Mouse (Mus musculus): ENCODE results near the gene Nup54.

The Nup54 gene

GRCm38 (mm10) chr5:92413271-92413981 is 21.6 kb downstream of the Nup54 start:
- DNase-seq (ENCODE audit: low spot score in 2 of 2) = no peak

DNA sequence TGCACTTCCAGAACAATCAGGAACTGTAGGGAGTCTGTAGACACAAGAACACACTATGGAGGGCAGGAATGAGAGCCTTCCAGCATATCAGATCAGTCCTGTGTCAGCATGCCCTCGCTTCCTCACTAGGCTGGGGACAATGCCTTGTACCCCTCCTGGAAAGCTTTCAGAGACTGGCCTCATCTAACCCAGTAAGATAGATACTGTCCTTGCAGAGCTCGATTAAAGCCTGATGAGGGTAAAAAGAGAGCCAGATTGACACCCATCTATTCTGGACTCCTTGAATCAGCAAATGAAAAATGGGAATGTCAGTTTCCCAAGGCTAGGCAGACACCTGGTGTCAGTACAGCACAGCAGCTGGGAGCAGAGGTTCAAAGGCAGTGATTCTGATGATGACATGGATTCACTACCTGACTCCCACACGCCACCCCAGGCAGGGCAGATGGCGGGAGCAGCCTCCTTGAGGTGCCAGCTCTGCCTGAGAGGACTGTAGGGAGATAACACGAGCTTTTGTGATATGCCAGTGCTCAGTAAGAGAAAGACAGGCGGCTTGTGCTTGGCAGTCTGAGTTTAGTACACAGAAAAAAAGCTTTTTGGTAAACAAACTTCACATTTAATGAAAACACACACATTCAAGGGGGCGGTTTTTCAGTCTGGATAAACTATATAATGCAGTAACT is 23.4 kb downstream of the Nup54 start:
- DNase-seq (ENCODE audit: low spot score in 2 of 2) = no peak

GRCm38 (mm10) chr5:92410486-92410885 is 24.5 kb downstream of the Nup54 start:
- no peak for DNase-seq (ENCODE audit: low spot score in 2 of 2)

DNA sequence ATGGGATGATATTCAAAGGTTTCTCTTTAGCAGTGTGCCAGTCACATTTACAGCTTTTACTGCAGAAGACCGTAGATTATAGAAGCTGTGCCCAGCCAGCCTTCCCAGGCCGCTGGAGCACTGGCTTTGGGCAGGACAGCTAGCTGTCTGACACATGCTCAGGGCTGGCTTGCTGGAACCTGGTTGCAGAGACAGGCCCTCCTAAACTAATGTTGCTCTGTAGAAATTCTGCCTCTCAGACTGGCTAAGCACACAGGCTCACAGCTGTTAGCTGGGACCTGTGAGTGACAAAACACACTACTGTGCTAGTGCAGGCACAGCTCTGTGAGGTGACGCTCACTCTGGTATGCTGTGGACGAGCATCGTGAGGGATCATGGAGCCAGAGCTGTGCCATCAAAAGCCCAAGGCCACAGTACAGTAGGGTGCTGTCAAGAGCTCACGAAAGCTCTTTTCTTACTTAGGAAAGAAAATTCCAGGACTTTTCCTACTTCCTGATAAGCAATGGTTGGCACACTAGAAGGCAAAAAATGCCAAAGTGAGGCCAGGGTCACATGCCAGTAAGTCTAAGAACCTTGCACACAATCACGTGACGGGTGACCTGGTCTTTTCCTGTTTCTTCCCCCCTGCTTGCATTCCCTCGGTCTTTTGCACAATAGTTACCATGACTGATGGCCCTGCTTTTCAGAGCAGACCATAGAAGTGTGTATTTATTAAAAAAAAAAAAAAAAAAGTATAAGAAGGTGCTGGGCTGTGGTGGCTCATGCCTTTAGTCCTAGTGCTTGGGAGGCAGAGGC is 25.5 kb downstream of the Nup54 start:
- DNase-seq (ENCODE audit: low spot score in 2 of 2) = no peak

DNA sequence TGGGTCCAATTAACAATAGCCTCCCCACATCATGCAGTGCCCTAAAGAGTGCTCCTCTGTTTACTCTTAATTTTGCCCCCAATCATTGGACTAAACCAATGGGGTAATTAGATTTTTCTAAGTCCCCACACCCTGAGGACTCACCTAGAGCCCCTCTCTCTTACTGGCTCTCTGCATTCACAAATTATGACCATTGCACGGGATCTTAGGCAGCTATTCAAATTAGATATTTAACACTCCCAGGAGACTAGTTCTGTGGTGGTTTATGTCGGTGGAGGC is 30.7 kb downstream of the Nup54 start:
- no peak for DNase-seq (ENCODE audit: low spot score in 2 of 2)

DNA sequence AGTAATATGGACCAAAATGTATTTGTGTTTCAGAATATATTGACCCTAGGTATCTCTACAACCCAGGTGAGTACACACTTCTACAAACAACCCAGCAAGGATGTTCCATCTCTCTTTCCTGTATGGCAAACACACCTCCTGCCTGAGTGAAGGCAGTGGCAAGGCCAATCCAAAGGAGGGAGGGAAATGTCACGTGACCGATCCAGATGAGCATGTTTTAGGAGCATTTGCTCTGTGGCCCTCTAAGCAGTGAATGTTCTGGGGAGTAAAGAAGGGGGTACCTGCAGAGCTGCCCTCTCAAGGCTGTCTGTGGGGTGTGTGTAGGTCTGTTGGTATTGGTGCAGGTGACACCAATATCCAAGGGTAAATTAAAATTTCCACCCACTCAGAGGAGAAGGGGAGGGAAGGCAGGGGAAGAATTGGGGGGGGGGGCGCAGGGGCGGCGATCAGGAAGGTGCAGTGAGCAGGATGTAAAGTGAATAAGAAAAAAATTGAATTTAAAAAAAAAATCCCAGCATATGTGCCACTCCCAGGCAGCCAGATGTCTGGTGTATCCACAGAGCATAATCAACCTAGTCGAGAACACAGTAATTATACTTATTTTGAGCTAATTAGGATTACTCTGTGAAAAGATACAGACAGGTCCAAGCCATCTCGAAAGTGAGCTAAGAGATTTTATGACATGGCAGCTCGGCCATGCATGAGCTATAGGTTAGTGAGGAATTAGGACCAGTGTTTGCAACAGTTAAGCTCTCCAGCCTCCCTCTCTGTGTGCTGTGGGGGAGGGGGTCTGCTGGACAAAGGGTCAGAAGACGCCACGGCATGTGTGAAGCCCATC is 31.2 kb downstream of the Nup54 start:
- DNase-seq (ENCODE audit: low spot score in 2 of 2) = no peak

DNA sequence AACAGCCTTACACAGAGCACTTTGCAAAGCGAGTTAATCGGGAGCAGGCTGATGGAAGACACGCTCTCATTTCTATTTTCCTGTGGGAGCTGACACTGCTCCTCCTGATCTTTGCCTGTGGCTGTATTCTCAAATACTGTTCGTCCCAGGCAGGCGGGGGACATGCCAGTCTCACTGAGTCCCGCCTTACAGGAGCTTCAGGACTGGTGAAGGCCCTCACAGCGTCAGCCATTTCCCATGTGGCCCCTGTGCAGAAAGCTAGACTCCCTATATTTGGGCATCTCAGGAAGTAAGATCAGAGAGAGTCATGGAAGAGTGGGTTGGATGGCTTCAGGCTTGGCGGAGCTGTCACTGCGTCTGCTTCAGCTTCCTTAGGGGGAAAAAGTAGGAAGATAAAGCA is 32.2 kb downstream of the Nup54 start:
- no peak for DNase-seq (ENCODE audit: low spot score in 2 of 2)

DNA sequence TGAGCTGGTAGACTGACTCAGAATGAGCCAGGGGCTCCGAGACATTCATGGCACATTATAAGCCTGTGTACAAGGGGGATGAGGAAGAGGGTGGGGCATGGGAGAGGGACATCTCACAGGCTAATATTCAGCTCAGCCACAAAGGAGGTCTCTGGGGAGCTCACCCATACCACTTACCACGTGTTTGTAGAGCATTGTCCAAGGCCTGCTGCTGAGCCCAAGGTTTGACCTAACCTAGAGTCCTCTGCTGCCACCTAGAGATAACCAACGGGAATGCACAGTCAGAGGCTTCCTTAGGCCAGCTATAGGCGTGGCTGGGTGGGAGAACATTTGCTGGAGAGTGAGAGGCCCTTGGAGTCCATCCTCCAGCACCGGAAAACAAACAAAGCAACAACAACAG is 36.9 kb downstream of the Nup54 start:
- DNase-seq (ENCODE audit: low spot score in 2 of 2) = peak; percentile 42 to 57

DNA sequence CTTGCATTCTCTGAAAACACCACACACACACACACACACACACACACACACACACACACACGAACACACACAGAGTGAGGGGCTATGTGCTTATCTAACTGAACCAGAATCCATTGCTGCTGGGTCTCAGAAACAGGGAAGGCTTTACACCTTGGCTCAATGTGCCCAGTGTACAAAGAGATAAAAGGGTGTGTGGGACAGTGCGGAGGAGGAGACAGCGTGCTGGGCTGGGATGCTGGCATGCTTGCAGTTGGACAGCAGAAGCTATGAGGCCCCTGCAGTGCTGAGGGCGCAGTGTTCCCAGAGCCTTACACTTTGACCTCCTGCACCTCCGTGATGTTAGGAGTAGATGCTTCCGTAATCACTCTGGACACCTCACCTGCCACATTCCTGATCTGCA is 38.5 kb downstream of the Nup54 start:
- DNase-seq (ENCODE audit: low spot score in 2 of 2) = no peak

DNA sequence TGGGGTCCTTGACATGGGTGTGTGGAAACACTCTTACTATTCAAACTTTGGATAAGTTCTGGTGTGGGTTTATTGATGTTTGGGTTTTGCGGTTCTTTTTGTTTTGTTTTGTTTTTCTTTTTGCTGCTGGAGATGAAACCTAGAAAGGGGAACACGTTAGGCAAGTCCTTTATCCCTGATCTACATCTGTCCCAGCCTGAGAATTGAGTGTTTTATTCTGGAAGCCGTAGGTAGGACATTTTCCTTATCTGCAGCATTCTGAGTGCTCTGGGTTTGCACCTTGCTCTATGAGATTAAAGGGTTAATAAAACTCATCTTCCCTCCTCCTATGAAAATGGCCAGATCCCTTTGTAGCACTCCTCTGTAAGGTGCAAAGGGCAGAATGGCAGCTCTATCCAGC is 39.3 kb downstream of the Nup54 start:
- no peak for DNase-seq (ENCODE audit: low spot score in 2 of 2)

DNA sequence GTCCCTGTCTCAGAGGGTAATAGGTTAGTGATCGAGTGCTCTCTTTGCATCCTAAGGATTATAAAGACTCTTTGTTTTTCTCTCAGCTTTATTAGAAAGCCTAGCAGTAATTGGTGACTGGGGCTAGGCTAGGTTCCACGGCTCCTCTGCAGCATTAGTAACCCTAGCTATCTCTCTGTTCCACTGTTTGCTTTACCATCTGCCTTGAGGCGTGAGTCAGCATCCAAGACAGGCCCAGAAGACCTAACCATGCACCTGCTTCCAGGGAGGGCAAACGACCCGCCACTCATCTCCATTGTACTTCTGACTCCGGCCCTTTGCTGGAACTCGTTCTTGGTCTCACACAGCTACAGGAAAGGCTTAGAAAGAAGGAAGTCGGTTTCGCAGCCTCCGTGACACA is 41.2 kb downstream of the Nup54 start:
- no peak for DNase-seq (ENCODE audit: low spot score in 2 of 2)

DNA sequence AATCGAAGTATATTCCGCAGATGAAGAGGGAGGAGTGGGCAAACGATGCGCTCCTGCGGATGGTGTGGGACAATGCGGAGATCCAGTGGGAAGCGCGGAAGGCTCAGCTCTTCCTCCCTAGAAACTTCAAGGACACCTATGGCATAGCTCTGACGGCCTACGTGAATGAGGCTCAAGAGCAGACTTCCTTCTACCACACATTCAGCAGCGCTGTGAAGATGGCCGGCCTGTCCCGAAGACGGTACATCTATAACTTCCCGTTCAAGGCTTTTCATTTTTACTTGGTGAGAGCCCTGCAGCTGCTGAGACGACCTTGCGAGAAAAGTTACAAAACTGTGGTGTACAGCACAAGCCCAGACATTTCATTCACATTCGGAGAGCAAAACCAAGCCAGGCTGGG is 42.5 kb downstream of the Nup54 start:
- no peak for DNase-seq (ENCODE audit: low spot score in 2 of 2)

GRCm38 (mm10) chr5:92390615-92391014 is 44.4 kb downstream of the Nup54 start:
- DNase-seq (ENCODE audit: low spot score in 2 of 2) = no peak

GRCm38 (mm10) chr5:92389977-92390376 is 45.0 kb downstream of the Nup54 start:
- DNase-seq (ENCODE audit: low spot score in 2 of 2) = no peak

DNA sequence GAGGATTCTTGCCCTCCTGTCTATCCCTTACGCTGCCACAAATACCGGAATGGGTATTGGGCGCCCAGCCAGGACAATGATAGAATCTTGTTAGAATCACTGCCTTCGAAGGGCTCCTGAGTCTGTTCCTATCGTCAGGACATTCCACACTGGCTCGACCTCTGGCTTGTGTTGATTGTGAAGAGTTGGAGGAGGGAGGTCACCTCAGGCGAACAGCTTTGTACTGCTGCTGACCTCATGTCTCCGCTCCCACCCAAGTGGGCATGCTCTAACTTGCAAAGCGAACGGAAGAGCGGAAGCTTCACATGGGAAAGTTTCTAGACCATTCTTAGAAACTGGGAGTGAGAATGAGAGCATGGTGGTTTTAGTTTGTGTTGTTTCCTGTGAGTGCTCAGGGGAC is 47.6 kb downstream of the Nup54 start:
- no peak for DNase-seq (ENCODE audit: low spot score in 2 of 2)

DNA sequence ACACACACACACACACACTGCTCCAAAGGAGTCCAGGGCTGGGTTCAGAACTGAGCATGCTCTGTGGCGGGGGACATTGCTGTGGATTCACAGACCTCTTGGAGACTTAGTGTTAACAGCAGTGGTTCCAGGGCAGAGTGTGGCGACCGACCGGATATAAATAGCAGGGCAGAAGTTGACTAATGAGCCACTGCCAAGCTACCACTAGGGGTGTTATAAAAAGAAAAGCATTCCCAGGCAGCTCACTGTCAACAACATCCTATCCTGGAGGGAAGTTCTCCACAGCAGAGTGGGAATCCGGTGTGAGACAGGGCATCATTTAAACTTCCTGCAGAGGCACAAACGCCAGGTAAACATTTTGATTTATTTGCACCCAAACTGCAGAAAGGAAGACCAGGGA is 48.4 kb downstream of the Nup54 start:
- DNase-seq (ENCODE audit: low spot score in 2 of 2) = no peak

DNA sequence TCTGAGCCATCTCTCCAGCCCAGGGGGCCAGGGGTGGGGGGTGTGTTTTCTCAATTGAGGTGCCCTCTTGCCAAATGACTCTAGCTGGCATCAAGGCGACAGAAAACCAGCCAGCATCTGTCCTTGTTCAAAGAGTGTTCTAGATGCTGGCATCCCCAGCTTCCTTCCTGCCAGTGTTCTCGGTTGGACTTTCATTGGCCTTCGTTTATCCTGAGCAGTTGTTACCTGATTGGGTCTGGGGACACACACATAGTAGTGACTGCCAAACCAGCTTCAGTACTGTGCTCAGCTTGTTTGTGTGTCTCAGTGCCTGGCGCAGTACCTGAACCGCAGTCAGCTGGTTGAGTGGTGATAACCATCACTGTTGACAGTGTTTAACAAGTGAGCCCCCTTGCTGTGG is 48.9 kb downstream of the Nup54 start:
- no peak for DNase-seq (ENCODE audit: low spot score in 2 of 2)

DNA sequence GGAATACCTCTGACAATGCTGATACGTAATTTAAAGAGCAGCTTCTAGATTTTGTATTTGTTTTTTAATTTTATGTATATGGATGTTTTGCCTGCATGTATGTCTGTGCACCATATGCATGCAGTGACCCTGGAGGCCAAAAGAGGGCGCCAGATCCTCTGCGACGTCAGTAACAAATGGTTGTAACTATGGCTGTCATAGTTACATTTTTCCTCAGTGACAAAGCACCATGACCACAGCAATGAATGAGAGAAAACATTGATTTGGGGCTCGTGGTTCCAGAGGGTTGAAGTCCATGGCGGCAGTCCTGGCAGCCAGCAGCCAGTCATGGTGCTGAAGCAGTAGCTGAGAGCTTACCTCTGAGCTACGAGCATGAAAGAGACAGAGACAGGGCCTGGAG is 50.2 kb downstream of the Nup54 start:
- no peak for DNase-seq (ENCODE audit: low spot score in 2 of 2)

GRCm38 (mm10) chr5:92383747-92384146 is 51.3 kb downstream of the Nup54 start:
- no peak for DNase-seq (ENCODE audit: low spot score in 2 of 2)

- no peak for DNase-seq (ENCODE audit: low spot score in 2 of 2)
These were observed 52.7 kb downstream of the Nup54 start for GRCm38 (mm10) chr5:92382349-92382679.

DNA sequence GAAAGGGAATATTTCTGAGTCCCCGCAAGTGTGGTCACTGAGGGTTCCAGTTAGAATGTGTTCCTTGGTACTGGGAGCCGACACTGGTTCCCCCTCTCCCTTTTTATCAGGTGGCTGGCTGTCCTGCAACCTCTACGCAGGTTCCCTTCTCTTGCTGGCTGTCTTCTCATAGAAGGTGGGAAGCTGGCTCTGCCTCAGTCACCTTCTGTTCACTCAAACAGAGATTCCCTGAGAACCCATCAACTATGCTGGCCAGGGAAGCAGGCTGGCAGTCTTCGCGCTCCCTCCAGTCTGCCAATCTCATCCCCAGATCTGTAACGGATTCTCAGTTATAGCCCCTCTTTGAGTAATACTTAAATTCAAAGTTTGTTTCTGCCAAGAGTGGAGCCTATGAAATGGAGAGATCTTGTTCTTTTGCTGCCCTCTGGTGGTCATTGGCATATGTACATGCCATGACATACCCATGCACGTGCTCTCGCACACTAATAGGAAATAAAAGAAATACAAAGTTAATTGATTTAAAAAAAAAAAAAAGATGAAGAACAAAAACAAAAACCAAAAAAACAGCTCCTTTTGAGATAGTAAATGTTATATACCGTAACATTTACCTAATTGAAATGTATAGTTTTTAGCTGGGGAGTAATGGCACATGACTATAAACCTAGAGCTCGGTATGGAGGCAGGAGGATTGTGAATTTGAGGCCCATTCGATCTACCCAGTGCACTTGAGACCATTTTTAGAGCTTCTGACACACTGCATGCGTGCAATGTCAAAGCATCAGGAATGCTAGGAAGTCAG is 53.3 kb downstream of the Nup54 start:
- peak; percentile 67 to 71 for DNase-seq (ENCODE audit: low spot score in 2 of 2)

All from frontal cortex, postnatal 25 days (tissue).